Mouse (Mus musculus) cerebellum, adult 18-20 months (tissue): ENCODE results near the gene Glra4.

Experiments used
- DNase-seq, 2 experiments: peaks; one replicate each; pipeline ENCODE4 v3.0.0; 2021

Gene Glra4

GRCm38 (mm10) chrX:136780041-136780440 lies at the start of gene Glra4:
Glra4 (minus strand) TSS chrX:136780141.
- DNase-seq: no peak

DNA sequence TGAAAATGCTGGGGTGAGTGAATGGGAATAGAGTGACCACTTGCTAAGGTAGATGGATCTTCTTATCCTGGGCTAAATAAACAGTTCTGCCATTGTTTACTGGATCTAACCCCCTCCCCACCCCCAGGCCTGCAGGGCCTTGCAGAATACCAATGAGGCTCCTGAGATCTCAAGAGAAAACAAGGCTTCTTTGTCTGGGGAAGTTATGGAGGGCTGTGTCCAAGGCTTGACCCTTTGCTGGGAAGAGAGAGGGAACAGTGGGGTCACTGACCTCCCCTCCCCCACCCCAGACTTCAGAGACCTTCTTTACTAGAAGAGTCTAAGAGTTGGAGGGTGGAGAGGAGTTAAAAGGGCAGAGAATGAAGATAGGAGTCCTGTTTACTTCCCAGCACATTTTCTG lies 48.7 kb upstream of the Glra4 start:
- DNase-seq: no peak

DNA sequence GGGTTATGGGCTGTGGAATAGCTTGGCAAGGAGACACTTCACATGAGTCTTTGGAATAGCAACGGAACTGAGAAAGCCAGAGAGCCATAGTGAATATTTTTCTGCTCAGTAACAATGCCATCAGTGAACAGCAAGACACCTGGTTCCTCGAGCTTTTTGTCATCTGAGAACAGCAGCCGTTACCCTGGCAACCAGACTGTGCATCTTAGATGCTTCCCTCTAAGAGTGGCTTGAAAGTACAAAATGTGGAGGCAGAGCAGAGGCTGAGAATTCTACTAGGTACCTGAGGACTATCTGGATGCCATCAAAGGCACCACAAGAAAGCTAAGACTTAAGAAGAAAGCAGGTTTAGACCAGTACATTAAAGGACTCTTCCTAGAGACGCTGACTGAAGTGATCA lies 45.1 kb upstream of the Glra4 start:
- DNase-seq: no peak

- DNase-seq: no peak
These were observed 42.4 kb upstream of the Glra4 start, which contains the start of gene Plp1 for GRCm38 (mm10) chrX:136822371-136822770. Plp1 (plus strand) TSS chrX:136822671.

- peak; percentile 69 to 70 for DNase-seq
These were observed 40.3 kb upstream of the Glra4 start for GRCm38 (mm10) chrX:136820250-136820649.

- DNase-seq: no peak
These were observed 39.8 kb upstream of the Glra4 start for GRCm38 (mm10) chrX:136819752-136820151.

GRCm38 (mm10) chrX:136797223-136797622 lies 17.3 kb upstream of the Glra4 start:
- DNase-seq: no peak

- no peak for DNase-seq
These were observed 9.5 kb upstream of the Glra4 start for GRCm38 (mm10) chrX:136789446-136789845.

GRCm38 (mm10) chrX:136779262-136779661 lies 679 bp downstream of the Glra4 start:
- no peak for DNase-seq

GRCm38 (mm10) chrX:136778046-136778445 lies 1.9 kb downstream of the Glra4 start:
- DNase-seq: peak; percentile 2 to 8

- peak; percentile 4 to 26 for DNase-seq
These were observed 6.9 kb downstream of the Glra4 start for GRCm38 (mm10) chrX:136773035-136773434.

DNA sequence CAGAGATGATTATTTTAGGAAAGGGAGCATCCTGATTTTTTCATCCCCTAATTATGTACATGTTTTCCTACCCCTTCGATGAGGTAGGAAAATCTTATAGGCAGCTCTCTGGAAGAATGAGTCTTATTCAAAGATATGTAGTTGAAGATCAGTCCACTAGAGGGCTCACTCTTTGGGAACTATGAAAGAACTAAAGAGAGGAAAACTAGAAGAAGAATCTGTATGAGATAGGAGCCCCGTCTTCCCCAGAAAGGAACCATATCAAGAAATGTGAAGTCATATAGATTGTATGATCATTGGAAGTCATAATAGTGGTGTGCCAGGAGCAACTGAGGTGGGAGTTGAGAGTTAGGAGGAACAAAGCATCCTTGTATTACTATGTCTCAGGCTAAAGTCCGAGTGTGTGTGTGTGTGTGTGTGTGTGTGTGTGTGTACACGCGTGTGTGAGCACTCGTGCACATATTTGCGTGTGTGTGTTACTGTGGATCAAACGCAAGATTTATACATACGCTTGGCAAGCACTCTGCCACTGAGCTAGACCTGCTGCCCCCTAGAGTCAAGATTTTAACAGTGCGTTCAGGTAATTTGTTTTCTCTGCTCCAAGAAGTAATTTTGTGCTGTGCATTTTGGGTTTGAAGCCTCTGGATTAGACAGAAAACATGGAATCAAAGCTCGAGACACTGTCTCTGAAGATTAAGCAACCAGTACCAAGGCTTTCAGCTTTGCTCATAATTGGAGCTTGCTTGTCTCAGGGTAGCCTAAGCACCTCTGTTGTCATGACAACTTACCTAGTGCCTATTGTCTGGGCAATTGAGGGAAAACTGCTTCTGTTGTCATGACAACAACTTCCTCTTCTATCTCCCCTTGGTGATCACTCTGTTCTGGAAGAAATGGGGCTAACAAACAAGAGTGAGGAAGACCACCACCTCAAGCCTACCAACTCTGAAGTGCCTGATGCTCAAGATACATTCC lies 18.6 kb downstream of the Glra4 start:
- DNase-seq: no peak

DNA sequence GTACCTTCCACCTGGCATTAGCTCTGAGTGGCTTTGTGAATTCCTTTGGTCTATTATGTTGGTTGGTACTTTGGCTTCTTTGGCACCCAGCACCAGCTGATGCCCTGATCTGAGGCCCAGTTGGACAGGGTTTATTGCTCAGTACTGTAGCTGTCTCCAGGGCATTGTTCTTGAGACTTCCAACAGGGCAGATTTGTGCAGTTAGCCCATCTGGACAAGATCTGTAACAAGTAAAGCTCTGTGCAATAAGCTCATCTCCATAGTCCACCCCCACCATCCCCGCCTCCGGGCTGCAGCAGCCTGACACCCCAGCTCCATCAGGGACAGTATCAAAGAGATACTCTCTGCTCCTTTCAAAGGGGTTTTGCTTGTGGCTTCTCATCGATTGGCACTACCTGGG lies 24.5 kb downstream of the Glra4 start:
- no peak for DNase-seq

DNA sequence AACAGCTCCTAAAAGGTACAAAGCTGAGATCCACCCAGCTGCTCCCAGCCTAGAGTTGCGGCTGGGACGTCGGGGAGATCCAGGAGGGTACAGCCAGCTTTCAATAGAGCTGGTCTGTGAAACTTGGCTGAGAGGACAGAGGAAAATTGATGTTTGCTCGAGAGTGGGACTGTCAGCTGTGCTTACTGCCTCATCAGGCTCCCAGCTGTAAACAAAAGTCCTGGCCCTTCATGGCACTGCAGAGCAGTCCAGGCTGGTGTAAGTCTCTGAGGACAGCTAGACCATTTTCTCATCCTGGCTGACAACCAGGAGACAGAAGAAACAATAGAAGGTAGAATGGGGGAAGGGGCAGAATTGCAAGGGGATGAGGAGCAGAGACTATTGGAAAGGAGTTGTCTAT lies 30.6 kb downstream of the Glra4 start:
- no peak for DNase-seq

DNA sequence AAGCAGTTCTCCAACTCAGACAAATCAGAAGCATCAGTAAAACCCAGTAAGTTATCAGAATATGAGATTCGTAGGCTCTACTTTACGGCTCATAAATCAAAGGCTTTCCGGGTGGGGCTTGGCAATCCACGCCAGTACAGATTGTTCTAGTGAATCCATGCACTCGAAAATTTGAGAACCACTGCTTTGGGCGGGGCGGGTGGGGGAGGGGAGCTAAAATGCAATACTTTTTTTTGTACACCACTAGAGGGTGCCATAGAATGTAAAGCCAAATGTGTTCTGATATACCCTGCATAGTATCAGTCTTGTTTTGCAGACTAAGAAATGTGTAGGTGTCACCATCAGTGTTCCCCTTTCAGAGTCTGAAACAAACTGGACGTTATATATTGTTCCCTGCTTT lies 35.3 kb downstream of the Glra4 start:
- no peak for DNase-seq

GRCm38 (mm10) chrX:136743459-136743858 lies 36.5 kb downstream of the Glra4 start, which contains the start of gene Morf4l2:
Morf4l2 (minus strand) TSS chrX:136743690.
- DNase-seq: peak in 1 of 2 experiments; percentile 15

- DNase-seq: peak; percentile 62 to 67
These were observed 37.3 kb downstream of the Glra4 start for GRCm38 (mm10) chrX:136742661-136743103.

- no peak for DNase-seq
These were observed 37.7 kb downstream of the Glra4 start for GRCm38 (mm10) chrX:136742241-136742640.

- peak; percentile 72 to 80 for DNase-seq
These were observed 38.2 kb downstream of the Glra4 start for GRCm38 (mm10) chrX:136741651-136742201.

- peak; percentile 87 to 96 for DNase-seq
These were observed 38.9 kb downstream of the Glra4 start for GRCm38 (mm10) chrX:136740791-136741650.

- DNase-seq: no peak
These were observed 39.7 kb downstream of the Glra4 start for GRCm38 (mm10) chrX:136740087-136740790.

GRCm38 (mm10) chrX:136732016-136732415 lies 47.9 kb downstream of the Glra4 start:
- DNase-seq: no peak
